Mouse (Mus musculus) neutrophil, adult 5-6 weeks (primary cell): ENCODE measurements around the gene Tsga13. TPM values are rescaled to one million over a fixed set of nuclear protein-coding genes. Genes with fewer than 3 reads are reported as not detected.
A peak's percentile ranks its signal among the peaks of the same experiment; 100 is the strongest.

ENCODE experiments used
- ATAC-seq: fragments of 151-379, 151-347 bp; 2 replicates; pipeline ENCODE4 v1.8.0; 2017; ENCODE audit warnings: mild to moderate bottlenecking, moderate TSS enrichment; ENCODE audit not compliant: insufficient number of reproducible peaks, poor library complexity, low FRiP score, severe bottlenecking; ENCODE audit errors: extremely low read depth
- total RNA-seq: library from RNA; stranded (forward); fragments of 200-1000 nt; gene quantifications from 2 replicates; pipeline ENCODE4 v1.2.3, GENCODE M21; 2017

The Tsga13 gene
- total RNA-seq, 1 experiment from 2014 or later, result not detected

DNA sequence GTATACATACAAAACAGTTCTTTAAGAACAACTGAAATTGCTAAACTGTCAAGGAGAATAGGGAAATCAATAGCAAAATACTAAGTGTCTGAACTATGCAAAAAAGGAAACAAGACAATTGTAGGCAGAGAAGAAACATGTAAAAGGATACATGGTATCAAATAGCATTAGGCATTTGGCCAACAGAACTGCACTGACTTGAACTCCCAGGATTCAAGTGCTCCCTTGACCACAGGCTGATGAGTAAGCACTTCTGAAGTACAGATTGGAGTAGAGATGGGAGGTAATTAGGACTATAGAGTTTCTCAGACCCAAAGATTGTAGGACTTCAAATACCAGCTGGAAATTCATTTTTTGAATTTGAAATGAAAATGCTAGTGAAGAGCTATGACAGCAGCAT is 38.7 kb downstream of the Tsga13 start:
- no peak for ATAC-seq

DNA sequence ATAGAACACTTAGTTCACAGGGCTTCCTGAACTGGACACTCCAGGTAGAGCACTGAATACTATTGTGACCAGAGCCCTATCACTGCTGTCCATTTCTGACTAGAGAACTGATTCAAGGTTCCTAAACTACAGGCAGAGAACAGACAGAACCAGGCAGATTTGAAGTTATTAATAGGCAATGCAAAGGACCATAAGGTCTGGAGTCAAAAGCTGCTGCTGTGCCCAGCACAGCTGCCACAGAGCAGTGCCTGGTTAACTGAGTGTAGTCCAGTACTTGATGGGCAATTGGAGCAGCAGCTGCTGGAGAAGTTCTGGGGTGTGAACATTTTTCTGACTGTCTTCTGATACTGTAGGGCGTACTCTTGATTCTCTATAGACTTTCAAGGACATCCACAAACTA is 48.9 kb downstream of the Tsga13 start:
- ATAC-seq, result no peak

DNA sequence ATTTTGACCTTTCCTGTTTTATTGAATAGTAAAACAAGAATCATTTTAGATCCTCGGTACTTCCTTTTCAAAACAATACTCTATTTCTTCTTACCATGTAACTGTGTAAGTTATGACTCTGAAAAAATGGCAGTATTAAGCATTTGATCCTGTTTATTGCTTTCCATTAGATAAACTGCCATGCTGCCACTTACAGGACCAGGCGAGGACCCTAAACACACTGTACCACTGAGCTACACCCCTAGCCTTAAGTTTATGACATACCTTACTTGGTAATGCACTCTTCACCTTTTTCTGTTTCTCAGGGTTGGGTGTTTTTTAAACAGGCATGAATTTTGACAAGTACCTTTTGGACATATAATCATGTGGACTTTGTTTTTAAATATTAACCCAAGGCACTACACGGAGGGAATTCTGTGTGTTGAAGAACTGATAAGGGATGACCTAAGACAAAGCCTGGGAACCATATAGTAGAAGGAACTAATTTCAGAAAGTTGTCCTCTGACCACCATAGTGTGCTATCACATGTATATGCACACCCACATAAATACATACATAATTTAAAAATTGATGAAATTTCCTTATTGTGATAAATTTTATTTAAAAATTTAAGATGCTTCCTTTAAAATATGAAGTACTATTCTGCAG is 50.2 kb downstream of the Tsga13 start:
- ATAC-seq, result no peak

DNA sequence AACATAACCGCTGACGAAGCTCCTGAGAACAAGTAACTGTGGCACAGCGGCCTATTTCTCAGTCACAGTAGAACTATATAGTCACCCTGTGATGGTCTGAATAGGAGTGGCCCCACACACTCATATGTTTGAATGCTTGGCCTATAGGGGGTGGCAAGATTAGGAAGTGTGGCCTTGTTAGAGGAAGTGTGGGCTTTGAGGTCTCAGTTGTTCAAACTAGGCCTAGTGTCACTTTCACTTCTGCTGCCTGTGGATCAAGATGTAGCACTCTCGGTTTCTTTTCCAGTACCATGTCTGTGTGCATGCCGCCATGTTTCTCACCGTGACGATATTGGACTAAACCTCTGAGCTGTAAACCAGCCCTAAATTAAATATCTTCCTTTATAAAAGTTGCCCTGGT is 59.4 kb downstream of the Tsga13 start:
- ATAC-seq, result peak; percentile 66; the same call in 1 of the 2 replicates

DNA sequence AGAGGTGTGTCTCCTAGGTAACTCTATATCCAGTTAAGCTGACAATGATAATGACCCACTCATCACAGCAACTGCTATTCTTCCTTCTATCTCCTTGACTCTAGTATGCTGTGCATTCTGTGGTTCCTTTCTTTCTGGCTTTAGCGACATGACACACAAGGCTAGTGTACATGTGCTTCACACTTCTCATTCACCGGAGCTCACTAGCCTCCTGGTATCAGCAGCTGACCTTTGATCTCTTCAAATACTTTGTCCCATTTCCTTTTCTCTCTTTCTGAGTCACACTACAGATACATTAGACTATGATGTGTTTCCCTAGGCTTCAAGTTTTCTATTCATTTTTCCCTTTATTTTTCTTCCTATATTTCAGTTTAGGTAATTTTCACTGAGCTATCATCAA is 60.2 kb downstream of the Tsga13 start:
- no peak for ATAC-seq

GRCm38 (mm10) chr6:30849818-30850217 is 65.6 kb downstream of the Tsga13 start:
- ATAC-seq, result no peak

Other genes starting within 250 kb of the Tsga13 start
- gene Cep41, start 221.8 kb downstream of the Tsga13 start, total RNA-seq, result 2.7 and 6.5 TPM in 2 replicates
- gene Mest, start 192.0 kb downstream of the Tsga13 start, total RNA-seq, result 1.1 and 2.1 TPM in 2 replicates
- 31.7 and 36.7 TPM in 2 replicates for gene Copg2, start 18.8 kb downstream of the Tsga13 start, total RNA-seq
- gene Klf14, start 43.5 kb upstream of the Tsga13 start, total RNA-seq, result not detected in 2 replicates